Mouse (Mus musculus) lung, embryonic 15.5 days (tissue): ENCODE results near the gene Tgoln1. TPM values are rescaled to one million over a fixed set of nuclear protein-coding genes. Genes with fewer than 3 reads are reported as not detected.
A peak's percentile ranks its signal among the peaks of the same experiment; 100 is the strongest.

Experiments
- ATAC-seq: fragments of 200-750 bp; cut with Nextera tagmentation; 2 replicates; pipeline ENCODE4 v1.8.0; 2017; ENCODE audit warnings: moderate number of reproducible peaks, borderline replicate concordance; ENCODE audit not compliant: low FRiP score, low TSS enrichment; ENCODE audit errors: extremely low read depth
- H3K27ac ChIP-seq: fragments of 300-500 bp; sonication (generic); 2 replicates; pipeline ENCODE4 v1.5.1; 2015; ENCODE audit warnings: moderate library complexity, mild to moderate bottlenecking, inconsistent platforms
- H3K27me3 ChIP-seq: fragments of 300-500 bp; sonication (generic); 2 replicates; pipeline ENCODE4 v1.6.1; 2015; ENCODE audit warnings: inconsistent platforms
- H3K36me3 ChIP-seq: fragments of 300-500 bp; sonication (generic); 2 replicates; pipeline ENCODE4 v1.6.1; 2015; ENCODE audit warnings: inconsistent platforms
- H3K4me1 ChIP-seq: fragments of 300-500 bp; sonication (generic); 2 replicates; pipeline ENCODE4 v1.6.1; 2015; ENCODE audit warnings: inconsistent platforms
- H3K4me2 ChIP-seq: fragments of 300-500 bp; sonication (generic); 2 replicates; pipeline ENCODE4 v1.6.1; 2015; ENCODE audit warnings: inconsistent platforms, mild to moderate bottlenecking, moderate library complexity
- H3K4me3 ChIP-seq: fragments of 300-500 bp; sonication (generic); 2 replicates; pipeline ENCODE4 v1.5.1; 2015; ENCODE audit warnings: mild to moderate bottlenecking, inconsistent platforms
- H3K9ac ChIP-seq: fragments of 300-500 bp; sonication (generic); 2 replicates; pipeline ENCODE4 v1.6.1; 2015; ENCODE audit warnings: inconsistent platforms
- H3K9me3 ChIP-seq: fragments of 300-500 bp; sonication (generic); 2 replicates; pipeline ENCODE4 v1.6.1; 2016; ENCODE audit warnings: inconsistent platforms
- WGBS: fragments of 180-500 bp; shearing (Covaris S2); methylation state at CpG from one replicate; pipeline ENCODE4 v1.1.7; 2015; 5-methylcytosine and 5-hydroxymethylcytosine counted together
- polyA plus RNA-seq: library from polyadenylated mRNA; unstranded; fragments of >200 nt; fragmentation: Nextera tagmentation; extraction: Ambion mirVana; gene quantifications from 2 replicates; pipeline ENCODE4 v1.2.1, GENCODE M21; 2015

Tgoln1 gene
- polyA plus RNA-seq, 1 experiment from 2014 or later = 43.4 TPM

GRCm38 (mm10) chr6:72626391-72626790 lies 9.6 kb upstream of the Tgoln1 start:
- H3K4me3 ChIP-seq = no peak overlapping the region
- no peak overlapping the region for H3K4me2 ChIP-seq
- H3K27me3 ChIP-seq = no peaks in the 10 kb centered on the region
- no peaks in the 10 kb centered on the region for H3K9me3 ChIP-seq
- no peak overlapping the region for H3K27ac ChIP-seq
- 0 out of 2 replicates have a peak, but pooled peaks cover 4% of the 10 kb centered on the region for H3K4me1 ChIP-seq
- WGBS = 86% methylated on average over 7 of the region's 7 CpGs
- H3K9ac ChIP-seq = no peak overlapping the region
- no peak for ATAC-seq
- peaks cover 43% of the 10 kb centered on the region for H3K36me3 ChIP-seq

GRCm38 (mm10) chr6:72623661-72624402 lies 7.0 kb upstream of the Tgoln1 start:
- H3K9ac ChIP-seq = no peak overlapping the region
- 87% methylated on average over 8 of the region's 8 CpGs for WGBS
- H3K27me3 ChIP-seq = no peaks in the 10 kb centered on the region
- no peak overlapping the region for H3K4me3 ChIP-seq
- H3K27ac ChIP-seq = no peak overlapping the region
- peaks cover 18% of the 10 kb centered on the region for H3K36me3 ChIP-seq
- ATAC-seq = no peak
- no peaks in the 10 kb centered on the region for H3K9me3 ChIP-seq
- peaks cover 20% of the 10 kb centered on the region; the same call in 1 of the 2 replicates for H3K4me1 ChIP-seq
- no peak overlapping the region for H3K4me2 ChIP-seq

GRCm38 (mm10) chr6:72622917-72623316 lies 6.1 kb upstream of the Tgoln1 start:
- Histone ChIP-seq H3K9ac (no peak overlapping the region), H3K36me3 (peaks cover 17% of the 10 kb centered on the region), H3K4me1 (peaks cover 27% of the 10 kb centered on the region), H3K27ac (no peak overlapping the region), H3K9me3 (no peaks in the 10 kb centered on the region), H3K4me3 (no peak overlapping the region), H3K4me2 (no peak overlapping the region), H3K27me3 (no peaks in the 10 kb centered on the region)
- 37% methylated on average over 3 of the region's 3 CpGs for WGBS
- ATAC-seq = no peak

DNA sequence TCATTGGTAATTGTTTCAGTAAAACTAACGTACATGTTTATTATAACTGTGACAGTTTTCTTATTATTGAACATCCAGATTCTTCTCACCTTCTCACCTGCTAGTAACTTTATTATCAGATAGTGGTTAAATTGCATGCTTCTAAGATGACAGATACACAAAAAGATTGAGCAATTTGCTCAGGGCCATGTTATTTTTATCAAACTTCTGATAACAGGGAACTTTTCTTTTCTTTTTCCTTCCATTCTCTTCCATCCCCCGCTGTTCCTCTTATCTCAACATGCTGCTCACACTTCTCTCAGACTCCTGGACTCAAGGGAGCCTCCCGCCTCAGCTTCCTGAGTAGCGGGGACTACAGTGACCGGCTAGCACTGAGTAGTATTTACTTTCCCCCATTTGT lies 4.1 kb upstream of the Tgoln1 start:
- no peaks in the 10 kb centered on the region for H3K27me3 ChIP-seq
- ATAC-seq = no peak
- H3K36me3 ChIP-seq = no peaks in the 10 kb centered on the region
- no peak overlapping the region for H3K4me2 ChIP-seq
- no peak overlapping the region for H3K9ac ChIP-seq
- H3K9me3 ChIP-seq = no peaks in the 10 kb centered on the region
- peaks cover 34% of the 10 kb centered on the region for H3K4me1 ChIP-seq
- H3K4me3 ChIP-seq = no peak overlapping the region
- H3K27ac ChIP-seq = 0 out of 2 replicates have a peak overlapping the region, but pooled peaks have one; percentile 9
- whole genome bisulfite sequencing = 59% methylated on average over 5 of the region's 5 CpGs

DNA sequence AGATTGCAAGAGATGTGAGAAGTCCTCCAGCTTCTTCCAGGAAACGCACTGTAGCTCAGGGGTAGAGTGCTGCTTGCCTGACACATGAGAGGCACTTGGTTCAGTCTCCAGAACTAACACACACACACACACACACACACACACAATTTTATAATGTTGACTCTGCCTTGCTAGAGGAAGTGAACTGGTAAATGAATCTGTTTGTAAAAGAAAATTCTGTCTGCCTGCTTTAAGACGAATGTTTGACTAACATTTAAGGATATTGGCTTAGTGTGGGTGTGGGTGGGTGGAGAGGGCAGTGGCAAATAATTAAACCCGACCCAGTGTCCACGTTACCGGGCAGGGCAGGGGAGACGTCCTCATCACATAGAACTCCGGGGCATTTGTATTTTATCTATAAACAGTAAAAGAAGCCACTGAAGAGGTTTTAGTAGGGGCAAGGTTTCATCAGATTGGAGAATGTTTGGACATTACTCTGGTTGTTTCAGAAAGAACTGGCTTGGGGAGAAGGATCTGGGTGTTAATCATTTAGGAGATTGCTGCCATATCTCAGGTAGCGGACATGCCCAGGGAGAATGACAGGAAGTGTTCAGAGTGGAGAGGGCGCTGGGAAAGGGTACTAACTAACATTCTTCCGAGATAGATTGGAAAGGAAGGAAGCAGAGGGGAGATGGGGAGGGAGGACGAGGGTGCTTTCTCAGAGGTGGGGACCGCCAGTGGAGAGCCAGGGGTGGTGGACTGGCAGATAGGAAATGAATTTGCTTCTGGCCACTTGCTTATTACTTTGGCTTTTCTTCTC lies 3.1 kb upstream of the Tgoln1 start:
- peaks cover 44% of the 10 kb centered on the region for H3K4me1 ChIP-seq
- H3K27me3 ChIP-seq = no peaks in the 10 kb centered on the region
- no peaks in the 10 kb centered on the region for H3K36me3 ChIP-seq
- peak overlapping the region; percentile 37 for H3K4me2 ChIP-seq
- ATAC-seq = no peak
- no peak overlapping the region for H3K4me3 ChIP-seq
- H3K27ac ChIP-seq = peak overlapping the region; percentile 83
- H3K9ac ChIP-seq = no peak overlapping the region; the same call in 1 of the 2 replicates
- no peaks in the 10 kb centered on the region for H3K9me3 ChIP-seq
- WGBS = 26% methylated on average over 12 of the region's 12 CpGs

DNA sequence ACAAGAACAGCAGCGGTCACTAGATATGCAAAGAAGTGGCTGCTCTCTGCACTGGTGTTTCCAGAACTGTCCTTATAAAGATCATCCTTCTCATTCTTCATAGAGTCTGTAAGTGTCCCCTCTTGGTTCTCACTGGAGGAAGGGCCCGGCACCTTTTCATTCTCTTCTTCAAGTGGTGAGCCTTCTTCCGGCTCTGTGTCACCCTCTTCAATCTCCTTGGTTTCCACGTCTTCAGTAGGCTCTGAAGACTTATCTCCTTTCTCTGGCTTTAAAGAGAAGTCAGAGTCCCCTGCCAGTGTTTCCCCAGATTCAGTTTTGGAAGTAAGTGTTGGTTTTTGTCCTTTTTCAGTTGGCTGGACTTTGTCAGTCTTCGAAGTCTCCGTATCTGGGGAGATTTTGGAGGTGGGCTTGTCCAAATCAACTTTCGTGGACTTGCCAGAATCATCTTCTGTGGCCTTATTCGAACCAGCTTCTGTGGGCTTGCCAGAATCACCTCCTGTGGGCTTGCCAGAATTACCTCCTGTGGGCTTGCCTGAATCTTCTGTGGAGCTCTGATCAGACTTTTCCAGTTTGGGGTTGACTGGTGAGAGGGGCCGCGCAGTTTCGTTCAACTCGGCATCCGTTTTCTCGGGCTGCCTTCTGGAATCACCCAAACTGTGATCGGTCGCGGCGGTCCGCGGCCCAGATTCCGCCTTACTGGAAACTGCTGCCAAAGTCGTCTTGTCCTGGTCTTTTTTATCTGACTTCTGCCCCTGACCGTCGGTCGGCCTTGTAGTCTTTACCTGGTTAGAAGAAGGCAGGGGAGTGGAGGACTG lies 1.0 kb downstream of the Tgoln1 start:
- no peaks in the 10 kb centered on the region for H3K27me3 ChIP-seq
- H3K4me3 ChIP-seq = peak overlapping the region; percentile 75
- H3K4me1 ChIP-seq = peaks cover 51% of the 10 kb centered on the region
- peak overlapping the region; percentile 81 for H3K9ac ChIP-seq
- 17% methylated on average over 25 of the region's 25 CpGs for WGBS
- no peaks in the 10 kb centered on the region for H3K9me3 ChIP-seq
- H3K4me2 ChIP-seq = peak overlapping the region; percentile 73
- peaks cover 25% of the 10 kb centered on the region for H3K36me3 ChIP-seq
- H3K27ac ChIP-seq = no peak overlapping the region
- no peak for ATAC-seq

GRCm38 (mm10) chr6:72615151-72615550 lies 1.6 kb downstream of the Tgoln1 start:
- Histone ChIP-seq H3K27ac (no peak overlapping the region), H3K4me2 (peak overlapping the region; percentile 73), H3K27me3 (no peaks in the 10 kb centered on the region), H3K36me3 (peaks cover 31% of the 10 kb centered on the region), H3K4me3 (peak overlapping the region; percentile 75), H3K9ac (peak overlapping the region; percentile 81; the same call in 1 of the 2 replicates), H3K4me1 (peaks cover 47% of the 10 kb centered on the region), H3K9me3 (no peaks in the 10 kb centered on the region)
- 45% methylated on average over 2 of the region's 2 CpGs for WGBS
- no peak for ATAC-seq

DNA sequence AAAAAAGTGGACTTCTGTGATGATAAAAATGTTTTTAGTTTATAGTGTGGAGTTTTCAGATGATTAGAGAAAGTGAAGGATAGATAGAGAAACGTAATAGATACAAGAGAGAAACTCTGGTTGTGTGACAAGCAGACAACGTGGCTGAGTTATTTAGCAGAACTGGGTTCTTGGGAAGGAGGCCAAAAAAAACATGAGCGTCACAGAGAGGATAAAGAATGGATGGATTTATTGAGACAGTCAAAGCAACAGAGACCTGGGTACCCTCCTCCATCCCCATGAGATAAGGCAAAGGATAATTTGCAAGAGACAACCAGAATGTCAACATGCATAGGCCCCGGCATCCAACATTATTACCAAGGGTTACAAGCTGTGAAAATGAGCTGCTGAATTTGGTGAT lies 6.5 kb downstream of the Tgoln1 start:
- no peak overlapping the region for H3K9ac ChIP-seq
- no peak overlapping the region for H3K4me3 ChIP-seq
- no peaks in the 10 kb centered on the region for H3K9me3 ChIP-seq
- H3K27me3 ChIP-seq = no peaks in the 10 kb centered on the region
- H3K4me1 ChIP-seq = peaks cover 15% of the 10 kb centered on the region
- peaks cover 67% of the 10 kb centered on the region for H3K36me3 ChIP-seq
- no peak for ATAC-seq
- 52% methylated on average over 4 of the region's 4 CpGs for WGBS
- H3K27ac ChIP-seq = no peak overlapping the region
- no peak overlapping the region for H3K4me2 ChIP-seq

DNA sequence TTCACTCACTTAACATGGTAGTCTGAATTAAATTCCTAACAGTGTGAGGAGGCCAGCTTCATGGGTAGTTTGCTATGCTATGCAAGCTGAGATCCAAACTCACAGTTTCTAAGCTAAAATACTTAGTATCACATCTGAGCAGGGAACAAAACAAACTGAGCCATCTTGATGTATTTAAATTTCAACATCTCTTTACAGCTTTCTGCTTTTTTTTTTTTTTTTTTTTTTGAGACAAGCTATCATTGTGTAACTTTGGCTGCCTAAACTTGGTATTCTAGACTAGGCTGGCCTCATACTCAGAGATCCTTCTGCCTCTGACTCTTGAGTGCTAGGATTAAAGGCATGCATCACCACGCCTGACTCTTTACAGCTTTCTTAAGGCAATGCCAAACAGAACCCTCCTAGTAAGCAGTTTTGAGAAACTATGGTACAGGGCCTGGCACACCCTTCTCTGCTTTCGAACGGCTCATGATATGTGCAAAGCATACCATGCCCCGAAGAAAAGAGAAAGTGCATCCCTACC lies 8.1 kb downstream of the Tgoln1 start:
- peaks cover 69% of the 10 kb centered on the region for H3K36me3 ChIP-seq
- no peak overlapping the region for H3K27ac ChIP-seq
- 84% methylated on average over 4 of the region's 4 CpGs for WGBS
- H3K4me1 ChIP-seq = no peaks in the 10 kb centered on the region
- no peak overlapping the region for H3K4me2 ChIP-seq
- no peak for ATAC-seq
- no peaks in the 10 kb centered on the region for H3K27me3 ChIP-seq
- H3K9me3 ChIP-seq = no peaks in the 10 kb centered on the region
- H3K9ac ChIP-seq = no peak overlapping the region
- no peak overlapping the region for H3K4me3 ChIP-seq

DNA sequence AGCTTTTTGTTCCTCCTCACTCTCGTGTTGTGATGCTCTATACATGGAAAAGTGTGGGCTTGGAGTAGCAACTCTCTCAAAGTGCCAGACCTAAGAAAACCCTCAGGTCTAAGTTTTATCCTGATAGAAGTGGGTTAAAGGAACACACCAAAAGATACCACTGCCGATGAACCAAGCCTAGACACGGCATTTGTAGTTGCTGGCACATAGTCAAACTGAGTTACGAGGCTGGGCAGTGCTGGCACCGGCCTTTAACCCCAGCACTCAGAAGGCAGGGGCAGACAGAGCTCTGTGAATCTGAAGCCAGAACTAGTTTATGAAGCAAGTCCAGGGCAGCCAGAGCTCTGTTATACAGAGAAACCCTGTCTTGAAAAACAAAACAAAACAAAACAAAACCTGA lies 9.1 kb downstream of the Tgoln1 start:
- H3K4me2 ChIP-seq = no peak overlapping the region
- no peak overlapping the region for H3K4me3 ChIP-seq
- H3K27me3 ChIP-seq = no peaks in the 10 kb centered on the region
- no peak overlapping the region for H3K9ac ChIP-seq
- WGBS = 82% methylated on average over 5 of the region's 5 CpGs
- H3K4me1 ChIP-seq = no peaks in the 10 kb centered on the region
- H3K9me3 ChIP-seq = no peaks in the 10 kb centered on the region
- H3K36me3 ChIP-seq = peaks cover 60% of the 10 kb centered on the region
- no peak for ATAC-seq
- H3K27ac ChIP-seq = no peak overlapping the region

DNA sequence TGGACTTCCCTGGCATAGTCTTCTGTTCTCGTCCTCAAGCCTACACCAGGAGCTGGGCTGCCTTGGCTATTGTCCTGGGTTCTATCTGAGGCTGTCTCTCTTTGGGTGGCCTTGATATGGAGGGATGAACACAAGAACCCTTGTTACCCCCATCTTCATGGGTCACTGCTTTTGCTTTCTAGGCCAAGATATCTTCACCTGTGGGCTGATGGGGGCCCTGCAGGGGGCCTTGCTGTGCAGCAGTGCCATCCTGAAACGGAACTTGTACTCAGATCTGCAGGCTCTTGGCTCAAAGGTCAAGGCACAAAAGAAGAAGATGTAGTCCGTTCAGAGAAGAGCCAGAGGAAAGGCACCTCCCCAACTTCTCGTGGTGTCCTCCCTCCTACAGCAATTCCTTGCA lies 9.7 kb downstream of the Tgoln1 start:
- no peak overlapping the region for H3K9ac ChIP-seq
- WGBS = 82% methylated on average over 4 of the region's 4 CpGs
- H3K27me3 ChIP-seq = no peaks in the 10 kb centered on the region
- ATAC-seq = no peak
- H3K4me3 ChIP-seq = no peak overlapping the region
- no peak overlapping the region for H3K27ac ChIP-seq
- no peaks in the 10 kb centered on the region for H3K4me1 ChIP-seq
- H3K36me3 ChIP-seq = peaks cover 60% of the 10 kb centered on the region
- no peak overlapping the region for H3K4me2 ChIP-seq
- no peaks in the 10 kb centered on the region for H3K9me3 ChIP-seq
